Mouse (Mus musculus): ENCODE results near the gene Vopp1. TPM values are rescaled to one million over a fixed set of nuclear protein-coding genes. Genes with fewer than 3 reads are reported as not detected.

Gene Vopp1
- total RNA-seq, 4 experiments from 2014 or later: 59.6 to 78.1 (median 72.4) TPM

GRCm38 (mm10) chr6:57784251-57784650, 40.7 kb downstream of the Vopp1 start:
- DNase-seq (ENCODE audit: low spot score in 2 of 2): no peak

GRCm38 (mm10) chr6:57782658-57783057, 42.3 kb downstream of the Vopp1 start:
- DNase-seq (ENCODE audit: low spot score in 2 of 2): no peak

DNA sequence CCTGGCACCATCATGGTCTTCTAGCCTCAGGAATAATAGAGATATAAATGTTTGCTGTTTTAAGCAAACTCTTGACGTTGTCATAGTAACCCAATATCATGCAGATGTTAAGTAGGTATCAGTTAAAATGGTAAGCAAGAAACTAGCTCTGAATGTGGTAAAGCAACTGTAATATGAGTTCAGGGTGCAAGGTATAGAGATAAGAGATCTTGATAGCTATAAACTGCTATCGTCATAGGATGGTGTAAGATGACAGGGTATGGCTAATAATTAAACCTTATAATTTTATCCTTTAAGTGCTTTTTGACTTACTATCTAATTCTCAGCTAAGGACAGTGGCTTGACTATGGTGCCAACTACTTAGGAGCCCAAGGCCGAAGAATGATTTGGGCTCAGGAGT, 44.6 kb downstream of the Vopp1 start:
- no peak for DNase-seq (ENCODE audit: low spot score in 2 of 2)

DNA sequence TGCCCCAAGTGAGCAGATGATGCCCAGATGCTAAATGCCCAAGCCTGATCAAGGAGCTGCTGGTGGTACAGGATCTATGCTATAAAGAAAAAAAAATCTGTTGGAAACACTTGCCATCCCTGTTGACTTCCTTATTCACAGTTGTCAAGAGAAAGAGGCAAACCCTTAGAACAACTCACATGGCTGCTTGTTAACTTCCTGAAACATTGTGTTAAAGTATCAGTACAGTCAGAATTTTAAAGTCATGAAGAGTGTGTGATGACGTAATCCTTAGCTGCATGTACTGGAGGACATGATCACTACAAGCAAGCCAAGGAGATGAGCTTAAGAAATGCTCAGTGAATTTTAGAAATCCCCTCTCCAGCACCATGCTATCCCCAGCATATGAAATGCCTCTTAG, 51.2 kb downstream of the Vopp1 start:
- DNase-seq (ENCODE audit: low spot score in 2 of 2): no peak

DNA sequence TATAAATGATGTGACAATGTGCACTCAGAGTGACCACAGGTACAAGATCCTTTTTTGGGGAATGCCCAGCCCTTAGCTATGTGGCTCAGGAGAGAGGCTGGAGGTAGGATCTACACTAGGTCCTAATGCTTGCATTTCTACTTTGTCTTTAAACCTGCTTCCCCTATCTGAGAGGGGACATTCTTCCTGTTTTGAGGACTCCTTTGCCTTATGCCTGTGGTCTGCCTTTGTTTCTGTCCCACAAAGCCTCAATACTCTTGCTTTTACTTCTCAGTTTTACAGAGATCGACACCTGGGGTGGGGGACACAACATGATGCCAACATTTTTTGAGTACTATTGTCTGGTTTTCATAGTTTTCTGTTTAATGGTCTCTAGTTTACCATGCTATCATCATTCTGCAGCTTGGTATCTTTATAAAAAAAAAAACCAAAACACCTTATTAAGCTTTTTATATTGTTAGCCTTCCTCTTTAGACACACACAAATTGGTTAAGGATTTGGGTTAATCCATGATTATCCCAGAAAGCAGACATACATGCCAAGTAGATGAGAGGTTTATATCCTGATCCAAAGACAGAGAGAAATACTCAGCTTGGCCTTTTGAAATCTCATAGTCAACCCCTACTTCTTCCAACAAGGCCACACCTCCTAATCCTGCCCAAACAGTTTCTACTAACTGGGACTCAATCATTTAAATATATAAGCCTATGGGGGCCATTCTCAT, 54.3 kb downstream of the Vopp1 start:
- no peak for DNase-seq (ENCODE audit: low spot score in 2 of 2)

- no peak for DNase-seq (ENCODE audit: low spot score in 2 of 2)
Observed at GRCm38 (mm10) chr6:57768948-57769525, 55.9 kb downstream of the Vopp1 start.

DNA sequence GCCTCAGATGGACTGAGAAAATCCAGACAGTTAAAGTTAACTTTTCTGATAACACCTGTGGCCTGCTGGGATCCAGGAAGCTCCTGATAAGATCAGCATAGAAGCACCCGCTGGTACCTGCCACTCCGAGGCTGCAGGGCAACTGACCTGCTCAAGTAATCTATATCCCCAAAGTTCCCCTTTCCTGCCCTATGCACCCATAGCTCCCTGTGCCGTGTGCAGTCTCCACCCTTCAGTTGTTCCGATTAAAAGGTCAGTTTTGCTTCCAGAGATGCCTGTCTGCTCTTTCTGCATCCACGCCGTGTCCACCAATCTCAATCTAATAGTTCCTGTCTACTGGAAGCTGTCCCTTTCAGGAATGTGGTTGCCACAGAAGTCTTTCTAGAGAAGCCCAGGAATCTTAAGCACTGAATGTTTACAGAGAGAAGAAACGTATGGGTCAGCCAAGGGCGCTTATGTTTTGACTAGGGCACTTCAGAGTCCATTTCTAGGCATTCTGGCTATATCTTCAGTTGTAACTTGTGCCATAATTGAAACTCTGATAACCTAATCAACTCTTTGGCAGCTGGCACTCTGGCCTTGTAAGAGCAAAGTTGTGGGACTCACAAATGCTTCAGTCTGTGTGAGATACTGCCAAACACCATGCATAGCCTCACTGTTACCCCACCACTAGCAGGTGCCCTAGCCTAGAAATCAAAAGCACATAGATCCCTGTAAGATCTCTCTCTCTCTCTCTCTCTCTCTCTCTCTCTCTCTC, 57.7 kb downstream of the Vopp1 start:
- DNase-seq (ENCODE audit: low spot score in 2 of 2): no peak

GRCm38 (mm10) chr6:57766287-57766686, 58.7 kb downstream of the Vopp1 start:
- no peak for DNase-seq (ENCODE audit: low spot score in 2 of 2)

GRCm38 (mm10) chr6:57765095-57765878, 59.7 kb downstream of the Vopp1 start:
- DNase-seq (ENCODE audit: low spot score in 2 of 2): no peak

- no peak for DNase-seq (ENCODE audit: low spot score in 2 of 2)
Observed at GRCm38 (mm10) chr6:57763054-57763453, 61.9 kb downstream of the Vopp1 start.

DNA sequence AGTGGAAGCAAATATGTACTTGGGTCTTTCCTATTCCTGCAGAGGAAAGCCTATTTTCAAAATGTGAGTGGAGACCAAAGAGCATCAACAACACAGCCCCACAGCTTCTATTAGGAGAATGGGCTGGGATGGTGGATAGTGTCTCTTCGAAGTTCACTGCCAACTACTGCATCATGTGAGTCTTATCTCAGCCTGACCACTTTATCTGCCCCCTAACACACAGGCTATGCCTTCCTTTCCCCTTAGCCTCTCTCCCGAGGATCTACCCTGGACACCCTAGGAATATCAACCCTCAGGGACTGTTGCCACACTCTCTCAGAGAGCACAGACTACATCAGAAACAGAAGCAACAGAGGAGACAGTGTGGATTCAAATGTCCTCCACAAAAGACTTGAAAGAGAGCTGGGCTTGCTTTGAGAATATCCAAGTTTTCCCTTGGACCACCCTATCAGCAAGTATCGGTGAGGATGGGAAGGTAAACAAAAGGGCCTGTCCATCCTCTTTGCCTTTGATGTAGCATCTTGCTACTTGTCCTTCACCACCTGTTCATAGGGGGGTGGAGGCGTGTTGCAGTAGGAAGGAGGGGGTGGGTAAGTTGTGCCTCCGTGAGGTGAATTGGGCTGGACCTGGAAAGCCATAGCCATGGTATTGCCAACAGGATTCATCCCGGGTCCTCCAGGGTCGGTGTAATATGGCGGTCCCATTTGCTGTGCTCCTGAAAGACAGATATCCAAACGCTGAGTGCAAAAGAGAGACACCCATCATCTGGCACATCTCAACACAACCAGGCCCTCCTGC, 70.8 kb downstream of the Vopp1 start:
- DNase-seq (ENCODE audit: low spot score in 2 of 2): no peak

DNA sequence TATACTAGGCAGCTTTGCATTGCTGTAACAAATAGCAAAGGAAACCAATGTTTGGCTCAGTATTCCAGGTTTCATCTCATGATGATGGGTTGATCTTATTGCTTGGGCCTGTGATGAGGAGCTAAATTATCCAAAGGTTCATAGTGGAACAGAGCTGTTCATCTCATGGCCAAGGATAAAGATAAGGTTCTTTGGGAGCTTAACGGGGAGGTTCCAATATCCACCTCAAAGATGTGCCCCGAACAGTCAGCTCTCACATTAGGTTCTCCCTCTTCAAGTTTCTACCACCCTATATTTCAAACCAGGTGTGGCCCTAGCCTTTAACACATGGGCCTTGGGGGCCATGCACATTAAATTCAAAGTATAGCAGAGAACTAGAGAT, 79.2 kb downstream of the Vopp1 start:
- DNase-seq (ENCODE audit: low spot score in 2 of 2): no peak

GRCm38 (mm10) chr6:57744974-57745747, 79.8 kb downstream of the Vopp1 start:
- DNase-seq (ENCODE audit: low spot score in 2 of 2): no peak

GRCm38 (mm10) chr6:57744123-57744522, 80.8 kb downstream of the Vopp1 start:
- DNase-seq (ENCODE audit: low spot score in 2 of 2): no peak

DNA sequence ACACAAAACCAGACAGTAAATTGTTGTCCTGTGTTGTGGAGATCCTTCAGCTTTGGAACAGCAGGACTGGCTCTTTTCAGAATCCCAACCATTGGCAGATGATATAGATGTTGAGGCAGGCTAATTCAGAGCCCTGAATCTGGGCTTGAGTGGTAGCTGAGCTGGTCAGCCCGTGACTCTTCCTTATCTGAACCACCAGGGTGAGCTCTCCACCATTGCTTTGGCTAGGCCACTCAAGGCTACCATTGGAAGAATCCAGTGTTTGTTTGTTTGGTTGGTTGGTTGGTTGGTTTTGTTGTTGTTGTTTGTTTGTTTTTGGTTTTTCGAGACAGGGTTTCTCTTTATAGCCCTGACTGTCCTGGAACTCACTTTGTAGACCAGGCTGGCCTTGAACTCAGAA, 81.6 kb downstream of the Vopp1 start:
- DNase-seq (ENCODE audit: low spot score in 2 of 2): no peak

GRCm38 (mm10) chr6:57742749-57743148, 82.2 kb downstream of the Vopp1 start:
- DNase-seq (ENCODE audit: low spot score in 2 of 2): no peak

DNA sequence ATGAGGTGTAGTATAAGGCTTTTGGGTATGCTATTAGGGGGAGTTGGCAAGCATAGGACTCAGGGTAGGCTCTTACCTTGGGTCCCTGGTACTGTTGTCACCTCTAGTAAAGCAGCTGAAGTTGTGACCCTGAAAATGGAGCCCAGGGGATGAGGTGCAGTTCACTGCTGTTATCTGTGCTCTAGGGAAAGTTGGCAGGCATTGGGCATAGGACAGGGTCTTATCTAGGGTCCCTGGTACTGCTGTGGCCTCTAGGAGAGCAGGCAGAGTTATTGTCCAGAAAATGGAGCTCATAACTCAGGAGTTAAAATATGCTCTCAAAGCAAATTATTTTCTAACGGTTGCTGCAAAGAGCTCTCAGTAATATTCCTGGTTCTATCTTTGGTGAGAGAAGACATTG, 103.6 kb downstream of the Vopp1 start:
- DNase-seq (ENCODE audit: low spot score in 2 of 2): no peak

DNA sequence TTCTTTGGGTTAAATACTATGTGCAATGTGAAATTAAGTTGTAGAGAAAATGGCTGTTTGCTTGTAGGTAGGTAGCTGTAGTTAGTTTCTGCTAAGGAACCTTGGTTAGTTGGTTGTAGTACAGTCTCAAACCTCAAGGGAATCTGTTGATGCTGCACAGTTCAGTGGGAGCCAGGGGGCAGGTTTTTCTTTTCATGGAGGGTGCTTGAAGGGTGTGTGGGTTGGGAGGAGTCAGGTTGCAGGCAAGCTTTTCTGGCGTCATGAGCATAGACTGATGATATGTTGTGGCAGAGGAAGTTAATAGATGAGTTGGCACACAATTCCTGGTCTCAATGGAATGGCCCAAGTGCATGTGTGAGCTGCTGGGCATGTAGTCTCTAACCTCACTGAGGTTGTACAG, 113.2 kb downstream of the Vopp1 start:
- no peak for DNase-seq (ENCODE audit: low spot score in 2 of 2)

- no peak for DNase-seq (ENCODE audit: low spot score in 2 of 2)
Observed at GRCm38 (mm10) chr6:57706721-57707120, 118.2 kb downstream of the Vopp1 start.

DNA sequence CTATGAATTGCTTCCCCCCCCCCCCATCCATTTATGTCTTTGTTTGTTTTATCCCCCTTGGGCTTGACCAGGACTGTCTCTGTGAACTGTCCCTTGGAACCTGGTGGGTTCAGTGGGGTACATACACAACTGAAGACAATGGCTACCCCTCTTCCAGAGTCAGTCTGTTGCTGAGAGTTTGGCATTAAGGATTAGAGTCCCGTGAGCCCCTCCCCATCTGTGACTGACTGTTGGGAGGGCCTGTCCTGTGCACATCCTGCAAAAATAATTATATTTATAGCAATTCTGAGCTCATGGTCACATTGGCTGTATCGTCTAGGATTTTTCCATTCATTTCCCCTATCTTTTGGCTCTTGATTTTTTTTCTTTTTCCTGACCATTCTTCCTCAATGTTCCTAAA, 121.3 kb downstream of the Vopp1 start:
- DNase-seq (ENCODE audit: low spot score in 2 of 2): no peak

Data from layer of hippocampus, adult 8-10 months (tissue).